Mouse (Mus musculus) small intestine, adult 2 months (tissue): ENCODE measurements at regions not wholly inside any gene's neighbourhood (a gene's known extent, or its start where the extent isn't known, plus 50 kb on each side); places are given as distances from the start of the nearest gene placed in this dataset.

Experiments
- H3K27ac ChIP-seq: fragments of 200-500 bp; 2 replicates; pipeline ENCODE4 v1.5.1; 2012; ENCODE audit warnings: low read depth, low read length, control low read depth, inconsistent platforms; ENCODE audit not compliant: insufficient read depth
- H3K27me3 ChIP-seq: fragments of 200-500 bp; 2 replicates; pipeline ENCODE4 v1.6.1; 2012; ENCODE audit warnings: mild to moderate bottlenecking, moderate library complexity, low read length, inconsistent platforms; ENCODE audit not compliant: control insufficient read depth, insufficient read depth
- H3K36me3 ChIP-seq: fragments of 200-500 bp; 2 replicates; pipeline ENCODE4 v1.6.1; 2012; ENCODE audit warnings: mild to moderate bottlenecking, low read length, control low read depth, inconsistent platforms; ENCODE audit not compliant: control insufficient read depth, insufficient read depth
- H3K4me1 ChIP-seq: fragments of 200-500 bp; 2 replicates; pipeline ENCODE4 v1.6.1; 2012; ENCODE audit warnings: low read length, inconsistent platforms, mixed read lengths; ENCODE audit not compliant: control insufficient read depth, insufficient read depth, insufficient read length
- H3K4me3 ChIP-seq: fragments of 200-500 bp; 2 replicates; pipeline ENCODE4 v1.5.1; 2012; ENCODE audit warnings: low read depth, mild to moderate bottlenecking, control low read depth, inconsistent platforms, low read length, moderate library complexity
- CTCF ChIP-seq: fragments of 200-500 bp; IDR thresholded peaks from 2 replicates; pipeline ENCODE4 v1.5.1; 2012; ENCODE audit warnings: low read depth, mild to moderate bottlenecking, control low read depth, inconsistent platforms, low read length, moderate library complexity, mixed read lengths; ENCODE audit not compliant: insufficient replicate concordance, insufficient read length; ENCODE audit errors: extremely low read depth
- POLR2A ChIP-seq: fragments of 200-500 bp; IDR thresholded peaks from 2 replicates; pipeline ENCODE4 v1.6.1; 2012; ENCODE audit warnings: low read depth, mild to moderate bottlenecking, control low read depth, inconsistent platforms, low read length, moderate library complexity
- WGBS: fragments of 180-500 bp; shearing (Covaris S2); methylation state at CpG from one replicate; pipeline ENCODE4 v1.1.7; 2018; 5-methylcytosine and 5-hydroxymethylcytosine counted together

- no peak overlapping the region for H3K4me3 ChIP-seq
- no peak overlapping the region for H3K27ac ChIP-seq
- WGBS: 93% methylated on average over 10 of the region's 10 CpGs
- H3K36me3 ChIP-seq: no peaks in the 10 kb centered on the region
- H3K4me1 ChIP-seq: no peaks in the 10 kb centered on the region
- no peak for TF ChIP-seq CTCF
- no peak for TF ChIP-seq POLR2A
- H3K27me3 ChIP-seq: no peaks in the 10 kb centered on the region
These were observed 328.5 kb upstream of the Atp5g3 start for GRCm38 (mm10) chr2:74239586-74239985.

GRCm38 (mm10) chr2:74217437-74217836, 306.3 kb upstream of the Atp5g3 start:
- 84% methylated on average over 3 of the region's 3 CpGs for WGBS
- Histone ChIP-seq H3K27ac (no peak overlapping the region), H3K4me1 (no peaks in the 10 kb centered on the region), H3K4me3 (no peak overlapping the region), H3K27me3 (no peaks in the 10 kb centered on the region), H3K36me3 (no peaks in the 10 kb centered on the region)
- no peak for TF ChIP-seq CTCF
- TF ChIP-seq POLR2A: no peak

- no peaks in the 10 kb centered on the region for H3K27me3 ChIP-seq
- no peaks in the 10 kb centered on the region for H3K36me3 ChIP-seq
- H3K4me1 ChIP-seq: no peaks in the 10 kb centered on the region
- no peak overlapping the region for H3K27ac ChIP-seq
- H3K4me3 ChIP-seq: no peak overlapping the region
- 36% methylated on average over 9 of the region's 9 CpGs for WGBS
- TF ChIP-seq POLR2A (no peak), CTCF (no peak)
These were observed 299.1 kb upstream of the Atp5g3 start for GRCm38 (mm10) chr2:74210210-74210609.

GRCm38 (mm10) chr2:74209421-74209917, 298.3 kb upstream of the Atp5g3 start:
- Histone ChIP-seq H3K4me3 (no peak overlapping the region), H3K36me3 (no peaks in the 10 kb centered on the region), H3K27ac (no peak overlapping the region), H3K4me1 (no peaks in the 10 kb centered on the region), H3K27me3 (no peaks in the 10 kb centered on the region)
- TF ChIP-seq CTCF: no peak
- TF ChIP-seq POLR2A: no peak
- 80% methylated on average over 3 of the region's 3 CpGs for WGBS

GRCm38 (mm10) chr2:74207440-74207839, 296.3 kb upstream of the Atp5g3 start:
- H3K4me3 ChIP-seq: no peak overlapping the region
- no peaks in the 10 kb centered on the region for H3K4me1 ChIP-seq
- H3K27ac ChIP-seq: no peak overlapping the region
- no peaks in the 10 kb centered on the region for H3K36me3 ChIP-seq
- no peak for TF ChIP-seq POLR2A
- TF ChIP-seq CTCF: no peak
- no peaks in the 10 kb centered on the region for H3K27me3 ChIP-seq
- WGBS: 58% methylated on average over 10 of the region's 10 CpGs

- WGBS: 41% methylated on average over 3 of the region's 3 CpGs
- no peaks in the 10 kb centered on the region for H3K36me3 ChIP-seq
- no peaks in the 10 kb centered on the region for H3K27me3 ChIP-seq
- no peak overlapping the region for H3K27ac ChIP-seq
- H3K4me1 ChIP-seq: no peaks in the 10 kb centered on the region
- TF ChIP-seq POLR2A (no peak), CTCF (no peak)
- no peak overlapping the region for H3K4me3 ChIP-seq
These were observed 291.6 kb upstream of the Atp5g3 start for GRCm38 (mm10) chr2:74202776-74203175.

GRCm38 (mm10) chr2:74201608-74202323, 290.6 kb upstream of the Atp5g3 start:
- Histone ChIP-seq H3K4me3 (no peak overlapping the region), H3K27ac (no peak overlapping the region), H3K27me3 (no peaks in the 10 kb centered on the region), H3K36me3 (no peaks in the 10 kb centered on the region), H3K4me1 (no peaks in the 10 kb centered on the region)
- no peak for TF ChIP-seq CTCF
- no peak for TF ChIP-seq POLR2A
- WGBS: 64% methylated on average over 11 of the region's 11 CpGs
